Mouse (Mus musculus) liver, embryonic 11.5 days (tissue): Measurements from ENCODE around the gene Glis3. TPM values are rescaled to one million over a fixed set of nuclear protein-coding genes. Genes with fewer than 3 reads are reported as not detected.

Experiments
- ATAC-seq: fragments of 200-750 bp; cut with Nextera tagmentation; replicated peaks from 2 replicates; pipeline ENCODE4 v1.8.0; 2017; ENCODE audit warnings: moderate number of reproducible peaks, mild to moderate bottlenecking, moderate TSS enrichment, moderate library complexity; ENCODE audit not compliant: low FRiP score
- DNase-seq: peaks from one replicate; pipeline ENCODE4 v3.0.0-alpha.2; 2017; ENCODE audit warnings: low spot score
- H3K27ac ChIP-seq: fragments of 300-500 bp; sonication (generic); 2 replicates; pipeline ENCODE4 v1.5.1; 2014; ENCODE audit warnings: mild to moderate bottlenecking, low read depth, low read length, control low read depth
- H3K27me3 ChIP-seq: fragments of 300-500 bp; sonication (generic); replicated peaks from 2 replicates; pipeline ENCODE4 v1.6.1; 2014; ENCODE audit warnings: low read length, mixed read lengths; ENCODE audit not compliant: control insufficient read depth, insufficient read depth
- H3K36me3 ChIP-seq: fragments of 300-500 bp; sonication (generic); 2 replicates; pipeline ENCODE4 v1.6.1; 2014; ENCODE audit warnings: mild to moderate bottlenecking, low read length, moderate library complexity, mixed read lengths; ENCODE audit not compliant: control insufficient read depth, insufficient read depth
- H3K4me1 ChIP-seq: fragments of 300-500 bp; sonication (generic); replicated peaks from 2 replicates; pipeline ENCODE4 v1.6.1; 2014; ENCODE audit warnings: low read length, mixed read lengths; ENCODE audit not compliant: control insufficient read depth, insufficient read depth
- H3K4me2 ChIP-seq: fragments of 300-500 bp; sonication (generic); 2 replicates; pipeline ENCODE4 v1.6.1; 2014; ENCODE audit warnings: mild to moderate bottlenecking, control low read depth, moderate library complexity
- H3K4me3 ChIP-seq: fragments of 300-500 bp; sonication (generic); 2 replicates; pipeline ENCODE4 v1.5.1; 2014; ENCODE audit warnings: low read depth, low read length, control low read depth
- H3K9ac ChIP-seq: fragments of 300-500 bp; sonication (generic); 2 replicates; pipeline ENCODE4 v1.6.1; 2014; ENCODE audit warnings: low read depth, low read length, control low read depth
- H3K9me3 ChIP-seq: fragments of 300-500 bp; sonication (generic); 2 replicates; pipeline ENCODE4 v1.6.1; 2016; ENCODE audit warnings: low read length, inconsistent platforms, mixed read lengths; ENCODE audit not compliant: control insufficient read depth
- WGBS: fragments of 180-500 bp; shearing (Covaris S2); extraction: QIAGEN DNeasy Blood & Tissue Kit; methylation state at CpG from one replicate; pipeline ENCODE4 v1.1.7; 2014; 5-methylcytosine and 5-hydroxymethylcytosine counted together
- polyA plus RNA-seq: library from polyadenylated mRNA; unstranded; fragments of >200 nt; fragmentation: Nextera tagmentation; extraction: Ambion mirVana; gene quantifications from 2 replicates; pipeline ENCODE4 v1.2.1, GENCODE M21; 2014

The Glis3 gene
- polyA plus RNA-seq, 1 experiment from 2014 or later, result 0.47 TPM

DNA sequence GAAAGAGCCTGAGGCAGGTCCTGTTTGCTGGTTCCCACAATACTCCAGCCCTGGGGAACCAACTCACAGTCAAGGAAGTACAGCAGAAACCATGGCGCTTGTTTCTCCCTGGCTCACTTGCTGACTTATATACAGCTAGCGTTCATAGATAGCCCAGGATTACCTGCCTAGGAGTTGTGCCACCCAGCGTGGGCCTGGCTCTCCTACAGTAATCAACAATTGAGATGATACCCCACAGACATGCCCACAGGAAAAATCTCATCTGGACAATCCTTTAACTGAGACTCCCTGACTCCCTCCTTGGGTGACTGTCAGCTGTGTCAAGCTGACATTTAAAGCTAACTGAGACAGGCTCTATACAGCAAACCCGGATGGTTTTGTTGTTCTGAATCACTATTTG lies 405.9 kb downstream of the Glis3 start:
- Histone ChIP-seq H3K4me1 (no peaks in the 10 kb centered on the region), H3K36me3 (no peaks in the 10 kb centered on the region), H3K9me3 (no peaks in the 10 kb centered on the region), H3K9ac (no peak overlapping the region), H3K27me3 (no peaks in the 10 kb centered on the region), H3K4me2 (no peak overlapping the region), H3K27ac (no peak overlapping the region), H3K4me3 (no peak overlapping the region)
- no peak for DNase-seq
- 78% methylated on average over 4 of the region's 4 CpGs for WGBS
- no peak for ATAC-seq

DNA sequence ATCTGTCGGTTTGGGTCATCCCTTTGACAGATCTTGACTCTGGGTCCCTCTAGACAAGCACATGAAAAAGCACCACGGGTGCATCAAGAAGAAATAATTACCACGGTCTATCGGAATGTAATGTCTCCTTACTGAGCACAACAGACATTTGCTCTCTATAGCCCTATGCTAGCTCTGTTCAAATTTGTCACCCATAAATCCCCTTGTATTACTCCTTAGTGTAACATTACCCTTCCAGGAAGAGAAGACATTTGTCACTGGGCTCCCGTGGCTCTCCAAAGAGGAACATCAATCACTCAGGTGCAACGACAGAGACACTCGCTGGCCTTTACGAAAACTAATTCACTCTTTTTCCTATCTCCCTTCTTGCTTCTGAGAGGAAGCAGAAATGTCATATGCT lies 413.0 kb downstream of the Glis3 start:
- no peak for DNase-seq
- Histone ChIP-seq H3K9me3 (no peaks in the 10 kb centered on the region), H3K4me1 (no peaks in the 10 kb centered on the region), H3K36me3 (no peaks in the 10 kb centered on the region), H3K9ac (no peak overlapping the region), H3K4me3 (no peak overlapping the region), H3K27me3 (no peaks in the 10 kb centered on the region), H3K4me2 (no peak overlapping the region), H3K27ac (no peak overlapping the region)
- WGBS, result 70% methylated on average over 8 of the region's 8 CpGs
- ATAC-seq, result no peak

- WGBS, result 87% methylated on average over 2 of the region's 2 CpGs
- Histone ChIP-seq H3K4me1 (no peaks in the 10 kb centered on the region), H3K4me2 (no peak overlapping the region), H3K9ac (no peak overlapping the region), H3K36me3 (no peaks in the 10 kb centered on the region), H3K9me3 (no peaks in the 10 kb centered on the region), H3K4me3 (no peak overlapping the region), H3K27ac (no peak overlapping the region), H3K27me3 (no peaks in the 10 kb centered on the region)
- ATAC-seq (no peak), DNase-seq (no peak)
These were observed 414.1 kb downstream of the Glis3 start for GRCm38 (mm10) chr19:28265776-28266175.

GRCm38 (mm10) chr19:28258907-28259675 lies 420.8 kb downstream of the Glis3 start:
- Histone ChIP-seq H3K27ac (no peak overlapping the region), H3K4me1 (no peaks in the 10 kb centered on the region), H3K27me3 (no peaks in the 10 kb centered on the region), H3K36me3 (no peaks in the 10 kb centered on the region), H3K4me2 (no peak overlapping the region), H3K9me3 (no peaks in the 10 kb centered on the region), H3K4me3 (no peak overlapping the region), H3K9ac (no peak overlapping the region)
- DNase-seq, result no peak
- no peak for ATAC-seq
- WGBS, result 84% methylated on average over 18 of the region's 18 CpGs

- no peaks in the 10 kb centered on the region for H3K9me3 ChIP-seq
- no peak overlapping the region for H3K4me2 ChIP-seq
- no peak for DNase-seq
- H3K4me3 ChIP-seq, result no peak overlapping the region
- H3K9ac ChIP-seq, result no peak overlapping the region
- H3K36me3 ChIP-seq, result no peaks in the 10 kb centered on the region
- ATAC-seq, result no peak
- H3K27me3 ChIP-seq, result no peaks in the 10 kb centered on the region
- no peak overlapping the region for H3K27ac ChIP-seq
- 54% methylated on average over 3 of the region's 3 CpGs for whole genome bisulfite sequencing
- H3K4me1 ChIP-seq, result no peaks in the 10 kb centered on the region
These were observed 421.4 kb downstream of the Glis3 start for GRCm38 (mm10) chr19:28258480-28258879.

DNA sequence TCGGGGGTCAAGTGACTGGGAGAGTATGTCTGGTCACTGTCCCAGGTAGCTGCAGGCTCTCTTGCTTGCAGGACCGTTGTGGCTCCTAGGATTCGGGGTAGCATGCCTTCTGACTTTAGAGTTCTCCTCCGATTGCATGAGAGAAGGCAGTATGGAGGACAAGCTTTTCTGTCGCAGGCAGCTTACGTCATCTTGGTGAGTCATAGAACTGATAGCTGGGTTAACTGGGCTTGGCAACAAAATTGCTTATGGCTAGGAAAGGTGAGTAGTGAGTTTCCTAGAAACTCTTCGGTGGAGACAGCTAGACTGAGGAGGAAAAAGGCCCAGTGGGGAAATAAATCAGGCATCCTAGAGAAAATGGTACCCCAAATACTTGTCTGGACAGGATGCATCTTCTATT lies 432.5 kb downstream of the Glis3 start:
- DNase-seq (no peak), ATAC-seq (no peak)
- no peak overlapping the region for H3K9ac ChIP-seq
- H3K4me3 ChIP-seq, result no peak overlapping the region
- H3K27me3 ChIP-seq, result no peaks in the 10 kb centered on the region
- 81% methylated on average over 7 of the region's 7 CpGs for whole genome bisulfite sequencing
- H3K36me3 ChIP-seq, result no peaks in the 10 kb centered on the region
- H3K9me3 ChIP-seq, result no peaks in the 10 kb centered on the region
- H3K27ac ChIP-seq, result no peak overlapping the region
- no peak overlapping the region for H3K4me2 ChIP-seq
- H3K4me1 ChIP-seq, result no peaks in the 10 kb centered on the region

DNA sequence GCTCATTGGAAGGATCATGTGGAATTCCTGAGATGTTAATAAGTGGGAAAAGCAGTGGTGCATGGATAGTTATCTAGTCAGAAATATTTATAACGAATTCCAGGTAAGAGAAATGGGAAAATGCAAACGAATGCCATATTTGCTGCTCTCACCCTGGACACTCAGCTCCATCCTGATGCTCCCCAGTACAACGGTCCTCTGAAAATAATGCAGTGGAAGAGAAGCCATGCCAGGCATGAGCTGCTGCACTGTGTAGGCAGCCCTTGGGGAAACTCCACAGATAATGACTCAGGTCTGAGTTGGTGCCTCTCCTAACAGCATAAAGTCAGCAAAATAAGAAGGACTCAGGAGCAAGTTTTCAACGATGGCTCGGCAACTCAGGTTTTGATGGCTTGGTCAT lies 433.7 kb downstream of the Glis3 start:
- WGBS, result 81% methylated on average over 5 of the region's 5 CpGs
- no peak overlapping the region for H3K4me3 ChIP-seq
- no peaks in the 10 kb centered on the region for H3K4me1 ChIP-seq
- H3K9ac ChIP-seq, result no peak overlapping the region
- ATAC-seq, result no peak
- H3K4me2 ChIP-seq, result no peak overlapping the region
- H3K27ac ChIP-seq, result no peak overlapping the region
- no peaks in the 10 kb centered on the region for H3K9me3 ChIP-seq
- DNase-seq, result no peak
- H3K27me3 ChIP-seq, result no peaks in the 10 kb centered on the region
- no peaks in the 10 kb centered on the region for H3K36me3 ChIP-seq

GRCm38 (mm10) chr19:28238073-28238472 lies 441.8 kb downstream of the Glis3 start:
- 74% methylated on average over 4 of the region's 4 CpGs for WGBS
- H3K9ac ChIP-seq, result no peak overlapping the region
- H3K4me3 ChIP-seq, result no peak overlapping the region
- no peak overlapping the region for H3K4me2 ChIP-seq
- no peak overlapping the region for H3K27ac ChIP-seq
- H3K4me1 ChIP-seq, result no peaks in the 10 kb centered on the region
- DNase-seq (no peak), ATAC-seq (no peak)
- H3K27me3 ChIP-seq, result no peaks in the 10 kb centered on the region
- no peaks in the 10 kb centered on the region for H3K9me3 ChIP-seq
- no peaks in the 10 kb centered on the region for H3K36me3 ChIP-seq

DNA sequence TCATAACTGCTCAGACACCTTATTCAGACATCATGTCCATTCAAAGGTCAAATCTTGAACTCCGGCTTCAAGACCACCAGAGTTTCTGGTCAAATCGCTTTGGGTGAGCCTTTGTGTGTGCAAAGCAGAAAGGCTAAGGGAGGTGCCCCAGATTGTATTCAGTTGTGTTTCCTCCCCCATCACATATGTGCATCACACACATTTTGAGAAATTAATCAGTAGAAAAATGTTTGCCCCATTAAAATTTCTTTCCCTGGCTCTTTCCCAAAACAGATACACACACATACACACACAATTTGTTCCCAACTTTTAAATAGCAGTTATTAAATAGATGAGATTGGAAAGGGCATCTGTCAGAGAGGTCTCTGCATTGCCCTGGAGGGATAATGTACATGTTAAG lies 442.3 kb downstream of the Glis3 start:
- DNase-seq, result no peak
- no peak for ATAC-seq
- H3K9me3 ChIP-seq, result no peaks in the 10 kb centered on the region
- no peaks in the 10 kb centered on the region for H3K4me1 ChIP-seq
- WGBS, result 90% methylated on average over 2 of the region's 2 CpGs
- no peaks in the 10 kb centered on the region for H3K27me3 ChIP-seq
- H3K4me2 ChIP-seq, result no peak overlapping the region
- H3K36me3 ChIP-seq, result no peaks in the 10 kb centered on the region
- no peak overlapping the region for H3K4me3 ChIP-seq
- no peak overlapping the region for H3K27ac ChIP-seq
- no peak overlapping the region for H3K9ac ChIP-seq
